Mouse (Mus musculus) hindbrain, embryonic 16.5 days (tissue): ENCODE results near the gene Fstl1. TPM values are rescaled to one million over a fixed set of nuclear protein-coding genes. Genes with fewer than 3 reads are reported as not detected.

Experiments
- ATAC-seq: fragments of 200-750 bp; cut with Nextera tagmentation; 2 replicates; pipeline ENCODE4 v1.8.0; 2017; ENCODE audit warnings: moderate TSS enrichment, moderate library complexity
- H3K27ac ChIP-seq: fragments of 300-500 bp; sonication (generic); 2 replicates; pipeline ENCODE4 v1.5.1; 2014; ENCODE audit warnings: low read depth, mild to moderate bottlenecking, control low read depth, low read length, moderate library complexity
- H3K27me3 ChIP-seq: fragments of 300-500 bp; sonication (generic); replicated peaks from 2 replicates; pipeline ENCODE4 v1.6.1; 2014; ENCODE audit warnings: low read length; ENCODE audit not compliant: control insufficient read depth, insufficient read depth
- H3K36me3 ChIP-seq: fragments of 300-500 bp; sonication (generic); 2 replicates; pipeline ENCODE4 v1.6.1; 2014; ENCODE audit warnings: mild to moderate bottlenecking, low read length, moderate library complexity, mixed read lengths; ENCODE audit not compliant: control insufficient read depth, insufficient read depth
- H3K4me1 ChIP-seq: fragments of 300-500 bp; sonication (generic); 2 replicates; pipeline ENCODE4 v1.6.1; 2014; ENCODE audit warnings: low read depth, low read length; ENCODE audit not compliant: control insufficient read depth, insufficient read depth
- H3K4me2 ChIP-seq: fragments of 300-500 bp; sonication (generic); 2 replicates; pipeline ENCODE4 v1.6.1; 2014; ENCODE audit warnings: mild to moderate bottlenecking, low read length, control low read depth, moderate library complexity
- H3K4me3 ChIP-seq: fragments of 300-500 bp; sonication (generic); 2 replicates; pipeline ENCODE4 v1.5.1; 2014; ENCODE audit warnings: mild to moderate bottlenecking, low read length, control low read depth, moderate library complexity
- H3K9ac ChIP-seq: fragments of 300-500 bp; sonication (generic); 2 replicates; pipeline ENCODE4 v1.6.1; 2014; ENCODE audit warnings: low read depth, mild to moderate bottlenecking, control low read depth, low read length, moderate library complexity
- H3K9me3 ChIP-seq: fragments of 300-500 bp; sonication (generic); 2 replicates; pipeline ENCODE4 v1.6.1; 2014; ENCODE audit warnings: mild to moderate bottlenecking, low read length, moderate library complexity; ENCODE audit not compliant: control insufficient read depth
- WGBS: fragments of 180-500 bp; shearing (Covaris S2); extraction: QIAGEN DNeasy Blood & Tissue Kit; methylation state at CpG from one replicate; pipeline ENCODE4 v1.1.7; 2014; 5-methylcytosine and 5-hydroxymethylcytosine counted together
- polyA plus RNA-seq: library from polyadenylated mRNA; unstranded; fragments of >200 nt; fragmentation: Nextera tagmentation; extraction: Ambion mirVana; gene quantifications from 2 replicates; pipeline ENCODE4 v1.2.1, GENCODE M21; 2015

The Fstl1 gene
- polyA plus RNA-seq, 1 experiment from 2014 or later = 81.2 TPM

DNA sequence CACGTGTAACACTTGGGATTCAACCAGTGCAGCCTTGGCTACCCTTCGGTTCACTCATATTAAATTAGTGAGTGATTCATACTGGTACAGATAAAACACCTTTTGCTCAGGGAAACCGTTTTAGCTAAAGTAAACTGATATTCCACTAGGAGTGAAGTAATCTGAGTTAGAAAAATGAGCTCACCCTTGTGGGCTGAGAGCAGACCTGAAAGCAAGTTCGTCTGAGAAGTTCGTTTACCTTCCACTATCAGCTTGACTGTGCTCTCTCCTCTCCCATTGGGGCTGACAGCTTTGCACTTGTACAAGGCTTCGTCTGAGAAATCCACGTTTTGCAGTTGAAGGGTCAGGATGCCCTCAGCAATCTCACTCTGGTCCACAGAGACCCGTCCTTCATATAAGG is 78.9 kb downstream of the Fstl1 start:
- no peaks in the 10 kb centered on the region for H3K9me3 ChIP-seq
- H3K4me2 ChIP-seq = no peak overlapping the region
- ATAC-seq = no peak
- no peaks in the 10 kb centered on the region for H3K27me3 ChIP-seq
- H3K9ac ChIP-seq = no peak overlapping the region
- no peak overlapping the region for H3K4me3 ChIP-seq
- H3K27ac ChIP-seq = no peak overlapping the region
- H3K36me3 ChIP-seq = no peaks in the 10 kb centered on the region
- 85% methylated on average over 8 of the region's 8 CpGs for WGBS
- no peaks in the 10 kb centered on the region for H3K4me1 ChIP-seq

DNA sequence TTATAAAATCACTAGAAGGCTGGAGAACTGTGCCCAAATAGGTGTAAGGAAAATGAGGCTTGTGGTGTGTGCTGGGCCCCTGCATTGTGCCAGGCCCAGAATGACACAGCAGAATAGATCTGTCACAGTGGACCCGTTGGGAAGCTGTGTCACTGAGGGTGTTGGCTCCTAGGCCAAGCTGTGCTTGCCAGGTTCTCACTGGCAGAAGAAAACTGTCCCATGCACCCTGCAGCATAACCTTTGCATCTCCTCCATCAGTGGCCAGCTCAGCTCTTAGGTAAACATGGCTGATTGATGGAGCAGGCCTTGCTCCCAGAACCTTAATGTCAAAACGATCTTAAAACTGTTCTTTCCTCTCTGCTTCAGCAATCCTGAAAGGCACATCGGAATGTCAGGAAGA is 79.7 kb downstream of the Fstl1 start:
- Histone ChIP-seq H3K27ac (no peak overlapping the region), H3K27me3 (no peaks in the 10 kb centered on the region), H3K4me2 (no peak overlapping the region), H3K9me3 (no peaks in the 10 kb centered on the region), H3K9ac (no peak overlapping the region), H3K36me3 (no peaks in the 10 kb centered on the region), H3K4me1 (no peaks in the 10 kb centered on the region), H3K4me3 (no peak overlapping the region)
- WGBS = 66% methylated on average over 3 of the region's 3 CpGs
- ATAC-seq = no peak

DNA sequence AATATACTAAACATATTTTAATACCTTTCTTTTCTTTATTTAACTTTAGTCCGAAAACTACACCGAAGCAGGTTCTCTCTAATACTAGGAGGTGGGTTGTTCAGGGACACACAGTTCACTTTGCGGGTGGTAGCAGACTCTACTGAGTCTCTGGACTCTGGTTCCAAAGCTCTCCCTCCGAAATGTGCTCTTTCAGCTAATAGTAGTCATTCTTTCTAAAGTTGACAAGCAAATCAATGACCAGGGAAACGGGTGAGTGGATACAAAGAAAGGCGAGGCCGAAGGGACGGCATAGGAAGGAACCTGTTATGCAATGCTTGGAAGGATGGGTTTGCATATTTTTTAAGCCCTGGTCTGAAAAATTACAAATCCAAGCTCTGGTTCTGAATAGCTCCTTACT is 80.8 kb downstream of the Fstl1 start:
- no peak for ATAC-seq
- Histone ChIP-seq H3K9me3 (no peaks in the 10 kb centered on the region), H3K4me1 (no peaks in the 10 kb centered on the region), H3K27me3 (no peaks in the 10 kb centered on the region), H3K9ac (no peak overlapping the region), H3K4me3 (no peak overlapping the region), H3K27ac (no peak overlapping the region), H3K36me3 (no peaks in the 10 kb centered on the region), H3K4me2 (no peak overlapping the region)
- 48% methylated on average over 8 of the region's 8 CpGs for WGBS

DNA sequence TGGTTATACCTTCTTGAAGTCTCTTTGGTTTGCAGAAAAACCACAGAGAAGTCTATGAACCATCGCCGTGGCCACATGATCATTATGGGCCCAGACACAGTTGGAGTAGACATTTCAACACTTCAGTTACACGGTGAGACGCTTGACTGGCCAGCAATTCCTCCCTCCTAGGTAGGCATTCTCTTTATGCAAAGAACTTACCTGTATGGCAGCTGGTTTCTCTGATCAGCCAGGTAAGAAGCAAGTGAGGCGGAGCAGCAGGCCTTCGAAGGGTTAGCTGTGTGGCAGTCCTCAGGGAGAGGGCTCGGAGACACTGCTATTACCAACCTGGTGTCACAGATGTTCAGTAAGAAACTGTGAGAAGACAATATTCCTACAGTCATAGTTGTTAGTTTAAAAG is 83.5 kb downstream of the Fstl1 start:
- no peak overlapping the region for H3K4me3 ChIP-seq
- H3K9ac ChIP-seq = no peak overlapping the region
- H3K4me2 ChIP-seq = no peak overlapping the region
- no peaks in the 10 kb centered on the region for H3K36me3 ChIP-seq
- no peaks in the 10 kb centered on the region for H3K4me1 ChIP-seq
- WGBS = 77% methylated on average over 7 of the region's 7 CpGs
- no peaks in the 10 kb centered on the region for H3K9me3 ChIP-seq
- no peaks in the 10 kb centered on the region for H3K27me3 ChIP-seq
- no peak overlapping the region for H3K27ac ChIP-seq
- no peak for ATAC-seq

DNA sequence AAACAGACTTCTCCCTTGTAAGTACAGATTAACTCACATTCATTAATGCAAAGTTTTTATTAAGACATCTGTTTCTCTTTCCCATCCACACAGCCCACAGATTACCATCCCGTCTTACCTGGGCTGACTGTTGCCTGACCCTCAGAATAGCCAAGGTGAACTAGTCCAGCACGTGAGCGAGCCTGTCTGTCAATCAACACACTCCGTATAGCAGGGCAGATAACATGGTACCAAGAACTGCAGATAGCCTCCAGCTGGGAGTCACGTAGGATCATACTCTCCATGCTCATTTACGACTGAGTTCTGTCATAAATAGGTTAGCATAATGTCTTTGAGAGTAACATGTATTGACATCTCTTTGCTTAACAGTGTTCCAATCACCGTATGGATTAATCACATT is 84.4 kb downstream of the Fstl1 start, which contains the start of gene Gm36028:
Gm36028 (minus strand) TSS at position 118 of the 400 bp plus-strand sequence.
- no peak within 1 kb of the TSS for H3K27ac ChIP-seq
- H3K9me3 ChIP-seq = no peaks in the 10 kb centered on the region
- no peak within 1 kb of the TSS for H3K4me3 ChIP-seq
- 91% methylated on average over 7 of the region's 7 CpGs for WGBS
- ATAC-seq = no peak
- H3K27me3 ChIP-seq = no peaks in the 10 kb centered on the region
- H3K36me3 ChIP-seq = no peaks in the 10 kb centered on the region
- no peaks in the 10 kb centered on the region for H3K4me1 ChIP-seq
- no peak within 1 kb of the TSS for H3K4me2 ChIP-seq
- H3K9ac ChIP-seq = no peak within 1 kb of the TSS

DNA sequence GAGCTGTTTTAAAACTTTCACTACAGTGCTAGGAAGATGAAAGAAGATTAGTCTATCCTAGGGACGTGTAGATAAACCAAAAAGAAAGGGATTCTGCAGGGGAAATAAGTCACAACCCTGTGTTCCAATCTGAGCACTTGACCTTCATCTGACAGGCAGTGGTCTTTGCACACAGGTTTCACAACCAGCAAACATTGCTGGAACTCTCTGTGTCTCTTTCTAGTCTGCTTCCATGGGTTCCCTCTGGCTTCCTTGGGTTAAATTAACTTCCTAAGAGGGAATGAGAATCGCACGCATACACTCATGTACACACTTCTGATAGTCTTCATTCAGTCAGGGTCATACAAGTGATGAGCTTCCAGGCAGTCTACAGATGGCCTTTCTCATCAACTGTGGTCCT is 87.2 kb downstream of the Fstl1 start:
- Histone ChIP-seq H3K4me2 (no peak overlapping the region), H3K4me3 (no peak overlapping the region), H3K27ac (no peak overlapping the region), H3K9me3 (no peaks in the 10 kb centered on the region), H3K36me3 (no peaks in the 10 kb centered on the region), H3K4me1 (no peaks in the 10 kb centered on the region; the same call in 1 of the 2 replicates), H3K9ac (no peak overlapping the region), H3K27me3 (no peaks in the 10 kb centered on the region)
- 79% methylated on average over 3 of the region's 3 CpGs for WGBS
- ATAC-seq = no peak

DNA sequence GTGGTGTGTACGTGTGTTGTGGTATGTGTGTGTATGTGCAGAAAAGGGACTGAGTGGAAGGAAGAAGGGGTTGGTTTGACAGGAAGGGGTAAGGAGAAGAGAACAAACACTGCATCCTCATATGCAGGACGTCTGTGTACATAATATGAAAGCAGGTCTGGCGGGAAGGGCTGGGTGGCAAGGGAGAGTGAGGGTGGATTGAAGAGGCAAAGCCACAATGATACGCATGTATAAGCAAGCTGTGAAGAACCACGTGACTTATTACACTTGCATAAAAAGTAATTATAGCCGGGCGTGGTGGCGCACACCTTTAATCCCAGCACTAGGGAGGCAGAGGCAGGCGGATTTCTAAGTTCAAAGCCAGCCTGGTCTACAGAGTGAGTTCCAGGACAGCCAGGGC is 89.2 kb downstream of the Fstl1 start:
- H3K9ac ChIP-seq = no peak overlapping the region
- H3K9me3 ChIP-seq = no peaks in the 10 kb centered on the region
- no peak overlapping the region for H3K4me2 ChIP-seq
- 84% methylated on average over 9 of the region's 9 CpGs for WGBS
- no peaks in the 10 kb centered on the region for H3K27me3 ChIP-seq
- H3K27ac ChIP-seq = no peak overlapping the region
- peaks cover 10% of the 10 kb centered on the region for H3K4me1 ChIP-seq
- H3K36me3 ChIP-seq = no peaks in the 10 kb centered on the region
- no peak for ATAC-seq
- no peak overlapping the region for H3K4me3 ChIP-seq

DNA sequence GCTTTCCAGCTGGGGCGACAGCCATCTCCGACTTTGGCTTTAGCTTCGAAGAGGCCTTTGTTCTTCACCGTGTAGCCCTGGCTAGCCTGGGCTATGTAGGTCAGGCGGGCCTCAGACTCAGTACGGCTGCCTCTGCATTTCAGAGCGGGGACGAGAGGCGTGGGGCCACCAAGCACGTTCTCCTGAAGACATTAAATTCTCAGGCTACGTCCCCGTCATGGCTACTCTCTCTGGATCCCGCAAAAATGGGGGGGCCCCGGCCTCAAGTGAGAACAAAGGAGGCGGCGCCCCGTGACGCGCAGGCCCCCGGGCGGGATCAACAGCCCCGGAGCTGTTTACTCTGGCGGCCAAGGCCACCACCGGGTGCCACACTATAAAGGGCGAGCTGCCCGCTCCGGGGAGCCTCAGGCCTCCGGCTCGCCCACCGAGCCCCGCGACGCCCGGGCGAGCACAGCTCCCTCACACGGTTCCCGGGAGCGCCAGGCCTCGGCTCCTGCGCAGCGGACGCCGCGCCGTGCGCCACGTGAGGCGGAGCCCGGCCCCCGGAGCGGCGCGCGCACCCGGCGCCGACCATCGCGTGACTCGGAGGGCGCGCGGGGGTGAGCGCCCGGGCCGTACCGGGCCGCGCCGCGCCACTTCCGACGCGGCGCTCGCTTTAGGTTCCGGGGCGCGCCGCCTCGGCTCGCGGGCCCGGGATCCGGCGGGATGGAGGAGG is 91.3 kb downstream of the Fstl1 start, which contains the start of gene Lrrc58:
Lrrc58 (plus strand) TSS at position 599 of the 715 bp plus-strand sequence.
- Histone ChIP-seq H3K9me3 (no peaks in the 10 kb centered on the region), H3K4me2 (peak within 1 kb of the TSS; percentile 74), H3K4me1 (peaks cover 18% of the 10 kb centered on the region), H3K27ac (peak within 1 kb of the TSS; percentile 99), H3K4me3 (peak within 1 kb of the TSS; percentile 100), H3K27me3 (no peaks in the 10 kb centered on the region), H3K9ac (peak within 1 kb of the TSS; percentile 99), H3K36me3 (no peaks in the 10 kb centered on the region; the same call in 1 of the 2 replicates)
- under 1% methylated on average over 61 of the region's 86 CpGs for WGBS
- peak; percentile 96 for ATAC-seq

DNA sequence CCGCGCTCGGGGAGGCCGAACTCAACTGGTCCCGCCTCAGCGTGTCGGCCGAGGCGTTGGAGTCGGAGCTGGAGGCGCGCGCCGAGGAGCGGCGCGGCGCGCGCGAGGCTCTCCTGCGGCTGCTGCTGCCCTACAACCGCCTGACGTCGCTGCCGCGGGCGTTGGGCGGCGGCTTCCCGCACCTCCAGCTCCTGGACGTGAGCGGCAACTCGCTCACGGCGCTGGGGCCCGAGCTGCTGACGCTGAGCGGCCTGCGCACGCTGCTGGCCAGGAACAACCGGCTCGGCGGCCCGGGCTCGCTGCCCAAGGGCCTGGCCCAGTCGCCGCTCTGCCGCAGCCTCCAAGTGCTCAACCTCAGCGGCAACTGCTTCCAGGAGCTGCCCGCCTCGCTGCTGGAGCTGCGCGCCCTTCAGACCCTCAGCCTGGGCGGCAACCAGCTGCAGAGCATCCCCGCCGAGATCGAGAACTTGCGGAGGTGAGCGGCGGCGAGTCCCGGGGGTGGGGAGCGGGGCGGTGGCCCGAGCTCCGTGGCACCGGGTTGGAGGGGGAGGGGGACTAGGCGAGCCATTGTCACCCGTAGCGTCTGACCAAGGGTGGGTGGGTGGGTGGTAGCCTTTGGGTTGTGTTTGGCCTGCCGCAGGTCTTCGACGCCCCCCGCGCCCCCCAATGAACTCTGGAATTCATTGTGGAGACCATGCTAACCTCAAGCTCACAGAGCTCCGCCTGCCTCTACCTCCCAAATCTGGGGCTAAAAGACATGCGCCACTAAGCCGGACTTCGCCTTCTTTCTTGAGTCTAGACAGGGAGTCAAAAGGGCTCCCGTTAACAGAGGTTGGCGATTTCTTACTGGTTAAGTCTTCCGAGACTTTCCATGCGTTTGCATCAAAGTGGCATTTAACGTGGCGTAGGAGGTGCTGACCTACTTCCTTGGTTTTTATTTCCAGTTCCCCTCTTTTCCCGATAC is 92.1 kb downstream of the Fstl1 start:
- Histone ChIP-seq H3K9ac (peak overlapping the region; percentile 99), H3K36me3 (no peaks in the 10 kb centered on the region; the same call in 1 of the 2 replicates), H3K27me3 (no peaks in the 10 kb centered on the region), H3K4me2 (peak overlapping the region; percentile 74), H3K27ac (peak overlapping the region; percentile 99), H3K4me1 (peaks cover 18% of the 10 kb centered on the region), H3K9me3 (no peaks in the 10 kb centered on the region), H3K4me3 (peak overlapping the region; percentile 100)
- WGBS = under 1% methylated on average over 70 of the region's 87 CpGs
- ATAC-seq = peak; percentile 82
